Mouse (Mus musculus): ENCODE data around the gene Khk.

GRCm38 (mm10) chr5:30954556-30954955 lies 33.3 kb downstream of the Khk start:
- TF ChIP-seq CTCF (conservative IDR thresholded peaks at IDR 0.05; ENCODE audit: low read length), result no peak
- no peak for TF ChIP-seq POU5F1 (IDR thresholded peaks at IDR 0.05; ENCODE audit: borderline replicate concordance, low read length)

Measured in E14TG2a.4 (cell line).